Mouse (Mus musculus) myocyte (in vitro differentiated cells): ENCODE data around the gene Cacna2d4. TPM values are rescaled to one million over a fixed set of nuclear protein-coding genes. Genes with fewer than 3 reads are reported as not detected.

ENCODE experiments used
- H3K27me3 ChIP-seq: one replicate; pipeline ENCODE4 v1.6.1; 2011; ENCODE audit not compliant: control insufficient read depth, insufficient read depth, insufficient read length
- H3K36me3 ChIP-seq: one replicate; pipeline ENCODE4 v1.6.1; 2011; ENCODE audit not compliant: control insufficient read depth, insufficient read depth
- H3K4me2 ChIP-seq: one replicate; pipeline ENCODE4 v1.6.1; 2011; ENCODE audit warnings: low read depth, control low read depth
- H3K4me3 ChIP-seq: one replicate; pipeline ENCODE4 v1.5.1; 2011; ENCODE audit warnings: mild to moderate bottlenecking, control low read depth, moderate library complexity
- H3K79me2 ChIP-seq: one replicate; pipeline ENCODE4 v1.6.1; 2011; ENCODE audit not compliant: control insufficient read depth, insufficient read depth
- H3ac ChIP-seq: one replicate; pipeline ENCODE4 v1.6.1; 2011; ENCODE audit not compliant: control insufficient read depth, insufficient read length
- CEBPB ChIP-seq: IDR thresholded peaks from 2 replicates; pipeline ENCODE4 v1.6.1; 2011; ENCODE audit warnings: mild to moderate bottlenecking, moderate library complexity; ENCODE audit not compliant: poor library complexity, insufficient read depth, severe bottlenecking
- E2F4 ChIP-seq: IDR thresholded peaks from one replicate; pipeline ENCODE4 v1.6.1; 2011; ENCODE audit warnings: mild to moderate bottlenecking, control low read depth, moderate library complexity; ENCODE audit not compliant: insufficient read depth
- MAX ChIP-seq: IDR thresholded peaks from one replicate; pipeline ENCODE4 v1.6.1; 2011; ENCODE audit warnings: low read depth, mild to moderate bottlenecking, control low read depth
- MYOD1 ChIP-seq, 3 experiments: IDR thresholded peaks; one replicate each; pipeline ENCODE4 v1.6.1; 2011; ENCODE audit warnings: control low read depth in 2 of 3, low read depth in 2 of 3, mild to moderate bottlenecking in 2 of 3, moderate library complexity in 1 of 3; ENCODE audit not compliant: insufficient read length in 2 of 3, control insufficient read depth in 1 of 3
- MYOG ChIP-seq, 3 experiments: IDR thresholded peaks; one replicate each; pipeline ENCODE4 v1.6.1; 2011; ENCODE audit warnings: control low read depth in 2 of 3, low read depth in 2 of 3, mild to moderate bottlenecking in 2 of 3; ENCODE audit not compliant: insufficient read length in 2 of 3, control insufficient read depth in 1 of 3, insufficient read depth in 1 of 3
- POLR2A ChIP-seq: IDR thresholded peaks from one replicate; pipeline ENCODE4 v1.6.1; 2011; ENCODE audit warnings: low read depth, mild to moderate bottlenecking, control low read depth, moderate library complexity; ENCODE audit not compliant: insufficient read length
- POLR2AphosphoS2 ChIP-seq: IDR thresholded peaks from one replicate; pipeline ENCODE4 v1.6.1; 2011; ENCODE audit warnings: low read depth, control low read depth; ENCODE audit not compliant: insufficient read length
- REST ChIP-seq: IDR thresholded peaks from one replicate; pipeline ENCODE4 v1.6.1; 2011; ENCODE audit warnings: mild to moderate bottlenecking, control low read depth, moderate library complexity; ENCODE audit not compliant: insufficient read depth, insufficient read length
- SRF ChIP-seq: IDR thresholded peaks from one replicate; pipeline ENCODE4 v1.6.1; 2011; ENCODE audit warnings: low read depth; ENCODE audit not compliant: control insufficient read depth, insufficient read length
- TCF12 ChIP-seq: IDR thresholded peaks from one replicate; pipeline ENCODE4 v1.6.1; 2011; ENCODE audit warnings: mild to moderate bottlenecking, control low read depth; ENCODE audit not compliant: poor library complexity, insufficient read depth, severe bottlenecking
- TCF3 ChIP-seq: IDR thresholded peaks from one replicate; pipeline ENCODE4 v1.6.1; 2011; ENCODE audit warnings: low read depth, control low read depth; ENCODE audit not compliant: insufficient read length
- USF1 ChIP-seq: IDR thresholded peaks from one replicate; pipeline ENCODE4 v1.6.1; 2011; ENCODE audit warnings: low read depth, mild to moderate bottlenecking, control low read depth, moderate library complexity
- polyA plus RNA-seq: library from polyadenylated mRNA; unstranded; fragments of >200 nt; fragmentation: generic; extraction: Trizol; gene quantifications from one replicate; pipeline ENCODE4 v1.2.1, GENCODE M21; 2012; ENCODE audit warnings: missing spikeins

Gene Cacna2d4
- polyA plus RNA-seq, 1 experiment, result not detected

- Histone ChIP-seq H3K4me2 (no peak overlapping the region), H3K4me3 (no peak overlapping the region), H3ac (no peak overlapping the region), H3K27me3 (peaks cover 30% of the 10 kb centered on the region), H3K79me2 (no peaks in the 10 kb centered on the region), H3K36me3 (no peaks in the 10 kb centered on the region)
- TF ChIP-seq POLR2AphosphoS2 (no peak), TCF3 (no peak), REST (no peak), MYOD1 (IDR thresholded peaks at IDR 0.05; ENCODE audit: control insufficient read depth in 1 of 3, insufficient read length in 2 of 3, low read depth in 2 of 3) (no peak), TCF12 (no peak), USF1 (no peak), MAX (no peak), E2F4 (no peak), SRF (no peak), MYOG (IDR thresholded peaks at IDR 0.05; ENCODE audit: control insufficient read depth in 1 of 3, insufficient read depth in 1 of 3, insufficient read length in 2 of 3, low read depth in 2 of 3) (no peak), POLR2A (no peak), CEBPB (no peak)
These were observed 7.3 kb upstream of the Cacna2d4 start for GRCm38 (mm10) chr6:119228861-119229603.

- Histone ChIP-seq H3ac (no peak overlapping the region), H3K36me3 (no peaks in the 10 kb centered on the region), H3K79me2 (no peaks in the 10 kb centered on the region), H3K4me3 (no peak overlapping the region), H3K4me2 (no peak overlapping the region), H3K27me3 (peaks cover 3% of the 10 kb centered on the region)
- no peak for TF ChIP-seq TCF12
- TF ChIP-seq REST, result peak; percentile 67
- no peak for TF ChIP-seq MYOG (IDR thresholded peaks at IDR 0.05; ENCODE audit: control insufficient read depth in 1 of 3, insufficient read depth in 1 of 3, insufficient read length in 2 of 3, low read depth in 2 of 3)
These were observed 3.3 kb upstream of the Cacna2d4 start for GRCm38 (mm10) chr6:119233066-119233465.

GRCm38 (mm10) chr6:119235441-119235840 lies 885 bp upstream of the Cacna2d4 start:
- TF ChIP-seq MYOD1 (IDR thresholded peaks at IDR 0.05; ENCODE audit: control insufficient read depth in 1 of 3, insufficient read length in 2 of 3, low read depth in 2 of 3), result no peak
- TF ChIP-seq E2F4, result no peak
- TF ChIP-seq REST, result no peak
- TF ChIP-seq CEBPB, result no peak
- TF ChIP-seq POLR2A, result no peak
- no peak for TF ChIP-seq MYOG (IDR thresholded peaks at IDR 0.05; ENCODE audit: control insufficient read depth in 1 of 3, insufficient read depth in 1 of 3, insufficient read length in 2 of 3, low read depth in 2 of 3)
- no peak for TF ChIP-seq TCF12
- TF ChIP-seq USF1, result no peak
- no peak for TF ChIP-seq MAX
- no peak for TF ChIP-seq POLR2AphosphoS2
- no peak for TF ChIP-seq SRF
- no peak for TF ChIP-seq TCF3
- Histone ChIP-seq H3K36me3 (no peaks in the 10 kb centered on the region), H3K27me3 (peaks cover 18% of the 10 kb centered on the region), H3K4me2 (no peak overlapping the region), H3ac (no peak overlapping the region), H3K4me3 (no peak overlapping the region), H3K79me2 (no peaks in the 10 kb centered on the region)

- Histone ChIP-seq H3K79me2 (no peaks in the 10 kb centered on the region), H3K4me3 (no peak overlapping the region), H3K4me2 (no peak overlapping the region), H3K36me3 (no peaks in the 10 kb centered on the region), H3ac (no peak overlapping the region), H3K27me3 (peaks cover 37% of the 10 kb centered on the region)
- no peak for TF ChIP-seq CEBPB
- no peak for TF ChIP-seq USF1
- no peak for TF ChIP-seq REST
- TF ChIP-seq E2F4, result no peak
- no peak for TF ChIP-seq POLR2A
- no peak for TF ChIP-seq TCF3
- no peak for TF ChIP-seq SRF
- TF ChIP-seq MAX, result no peak
- no peak for TF ChIP-seq MYOD1 (IDR thresholded peaks at IDR 0.05; ENCODE audit: control insufficient read depth in 1 of 3, insufficient read length in 2 of 3, low read depth in 2 of 3)
- no peak for TF ChIP-seq MYOG (IDR thresholded peaks at IDR 0.05; ENCODE audit: control insufficient read depth in 1 of 3, insufficient read depth in 1 of 3, insufficient read length in 2 of 3, low read depth in 2 of 3)
- no peak for TF ChIP-seq TCF12
- TF ChIP-seq POLR2AphosphoS2, result no peak
These were observed 1.2 kb downstream of the Cacna2d4 start for GRCm38 (mm10) chr6:119237427-119237989.
